10 mouse cellular contexts compared by ENCODE assay signal in the genomic region with DNA sequence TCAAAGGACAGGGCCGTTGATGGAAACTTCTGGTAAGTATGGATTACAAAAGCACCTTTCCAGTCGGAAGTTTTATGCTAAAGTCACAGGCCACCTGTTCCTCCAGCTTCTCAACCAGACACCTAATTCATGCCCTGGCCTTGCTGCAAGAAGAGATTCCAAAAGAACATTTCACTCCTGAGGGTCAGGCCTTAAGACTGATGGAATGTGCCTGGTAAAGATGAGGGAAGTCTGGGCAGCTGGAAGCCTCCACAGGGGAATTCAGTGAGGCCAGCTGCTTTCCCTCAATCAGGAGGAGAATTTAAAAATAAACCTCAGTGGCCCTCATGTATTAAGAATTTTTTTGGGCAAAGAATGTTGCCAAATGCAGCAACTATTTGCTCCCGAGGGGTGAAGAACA.
DNase-seq lines count a peak whose midpoint lies in the region; ATAC-seq and TF ChIP-seq lines count a peak whose summit lies in the region.
"Had no signal": no experiment of that assay in that cellular context is flagged by ENCODE, and none has a peak within 500 bp of the region (broad histone marks: within the 10 kb centered on the region; RNA-seq: fewer than 3 reads in every experiment).

No protein-coding gene starts in this region.

- H3K9ac ChIP-seq in stomach, embryonic 14.5 days (replicated peaks; ENCODE audit: low read depth, low read length): no peak overlapping the region
- no peak overlapping the region for H3K9ac ChIP-seq in stomach, postnatal 0 days (ENCODE audit: low read length)
- no peak overlapping the region for H3K9ac ChIP-seq in limb, embryonic 15.5 days
- H3K9ac ChIP-seq: neural tube, embryonic 12.5 days had no signal

- peaks cover 32% of the 10 kb centered on the region for H3K4me1 ChIP-seq in stomach, embryonic 14.5 days (ENCODE audit: control insufficient read depth, insufficient read depth, low read length)
- H3K4me1 ChIP-seq in stomach, postnatal 0 days (replicated peaks; ENCODE audit: control insufficient read depth, insufficient read depth): peaks cover 3% of the 10 kb centered on the region; the same call in 1 of the 2 replicates
- H3K4me1 ChIP-seq in limb, embryonic 15.5 days: peaks cover 35% of the 10 kb centered on the region

- TF ChIP-seq CTCF in stomach, postnatal 0 days (IDR thresholded peaks at IDR 0.05; ENCODE audit: low read depth): no peak

- H3K4me3 ChIP-seq in stomach, embryonic 14.5 days (ENCODE audit: low read depth, low read length): no peak overlapping the region
- no peak overlapping the region for H3K4me3 ChIP-seq in stomach, postnatal 0 days (ENCODE audit: low read depth, low read length)
- H3K4me3 ChIP-seq in limb, embryonic 15.5 days: no peak overlapping the region
- H3K4me3 ChIP-seq: neural tube, embryonic 12.5 days had no signal

- H3K27me3 ChIP-seq in stomach, embryonic 14.5 days (ENCODE audit: control insufficient read depth, insufficient read depth, low read length): no peaks in the 10 kb centered on the region
- no peaks in the 10 kb centered on the region for H3K27me3 ChIP-seq in stomach, postnatal 0 days (ENCODE audit: control insufficient read depth, insufficient read depth, low read length)
- no peaks in the 10 kb centered on the region for H3K27me3 ChIP-seq in limb, embryonic 15.5 days
- H3K27me3 ChIP-seq: neural tube, embryonic 12.5 days had no signal

- H3K9me3 ChIP-seq in stomach, embryonic 14.5 days (ENCODE audit: control insufficient read depth, low read depth, low read length): no peaks in the 10 kb centered on the region
- H3K9me3 ChIP-seq in stomach, postnatal 0 days (ENCODE audit: control insufficient read depth, low read length): no peaks in the 10 kb centered on the region
- H3K9me3 ChIP-seq in limb, embryonic 15.5 days: no peaks in the 10 kb centered on the region
- H3K9me3 ChIP-seq: neural tube, embryonic 12.5 days had no signal

- H3K27ac ChIP-seq in stomach, embryonic 14.5 days (ENCODE audit: low read length): peak overlapping the region; percentile 72; the same call in 1 of the 2 replicates
- no peak overlapping the region for H3K27ac ChIP-seq in stomach, postnatal 0 days (replicated peaks)
- peak overlapping the region; percentile 67 for H3K27ac ChIP-seq in limb, embryonic 15.5 days
- H3K27ac ChIP-seq: neural tube, embryonic 12.5 days had no signal

- no peak for TF ChIP-seq EP300 in stomach, postnatal 0 days (optimal IDR thresholded peaks at IDR 0.05)

- H3K36me3 ChIP-seq in stomach, embryonic 14.5 days (ENCODE audit: control insufficient read depth, insufficient read depth, low read length): no peaks in the 10 kb centered on the region
- no peaks in the 10 kb centered on the region for H3K36me3 ChIP-seq in stomach, postnatal 0 days (ENCODE audit: control insufficient read depth, insufficient read depth, low read length)
- no peaks in the 10 kb centered on the region for H3K36me3 ChIP-seq in limb, embryonic 15.5 days
- H3K36me3 ChIP-seq: neural tube, embryonic 12.5 days had no signal

- DNase-seq in stomach, postnatal 0 days (ENCODE audit: low spot score): no peak
- peak; percentile 33 for DNase-seq in heart, adult 8-10 months (ENCODE audit: low spot score)
- DNase-seq in spleen, postnatal 10 days (ENCODE audit: low spot score in 2 of 2): no peak
- no peak for DNase-seq in thymus, postnatal 36 days
- no peak for DNase-seq in ovary, adult 18-20 months (ENCODE audit: low spot score)
- no peak for DNase-seq in MN1 (ENCODE audit: low spot score)
- DNase-seq: gastrocnemius, postnatal 14 days had no signal

- no peak overlapping the region for H3K4me2 ChIP-seq in stomach, embryonic 14.5 days (replicated peaks; ENCODE audit: low read depth, low read length)
- no peak overlapping the region for H3K4me2 ChIP-seq in stomach, postnatal 0 days (replicated peaks; ENCODE audit: low read depth)
- H3K4me2 ChIP-seq in limb, embryonic 15.5 days: no peak overlapping the region
- H3K4me2 ChIP-seq: neural tube, embryonic 12.5 days had no signal

- 17% methylated on average over 3 of the region's 3 CpGs for WGBS in stomach, embryonic 14.5 days
- WGBS in stomach, postnatal 0 days: 32% methylated on average over 3 of the region's 3 CpGs
- WGBS in limb, embryonic 15.5 days: 17% methylated on average over 3 of the region's 3 CpGs

- no peak for ATAC-seq in stomach, embryonic 14.5 days (ENCODE audit: insufficient number of reproducible peaks, insufficient read depth, low FRiP score, low read depth)
- ATAC-seq in stomach, postnatal 0 days (ENCODE audit: low FRiP score, low TSS enrichment): no peak
- 0 out of 2 replicates have a peak, but pooled peaks have one; percentile 32 for ATAC-seq in limb, embryonic 15.5 days (ENCODE audit: insufficient number of reproducible peaks, low FRiP score, low TSS enrichment, low read depth)
